Mouse (Mus musculus) stomach, postnatal 0 days (tissue): ENCODE measurements at regions not wholly inside any gene's neighbourhood (a gene's known extent, or its start where the extent isn't known, plus 50 kb on each side); places are given as distances from the start of the nearest gene placed in this dataset.

Source experiments
- ATAC-seq: fragments of 200-750 bp; cut with Nextera tagmentation; 2 replicates; pipeline ENCODE4 v1.8.0; 2017; ENCODE audit not compliant: low FRiP score, low TSS enrichment
- DNase-seq: peaks from one replicate; pipeline ENCODE4 v3.0.0-alpha.2; 2016; ENCODE audit warnings: low spot score
- H3K27ac ChIP-seq: fragments of 300-500 bp; sonication (generic); replicated peaks from 2 replicates; pipeline ENCODE4 v1.5.1; 2014; ENCODE audit warnings: mild to moderate bottlenecking, control low read depth
- H3K27me3 ChIP-seq: fragments of 300-500 bp; sonication (generic); 2 replicates; pipeline ENCODE4 v1.6.1; 2014; ENCODE audit warnings: low read length; ENCODE audit not compliant: control insufficient read depth, insufficient read depth
- H3K36me3 ChIP-seq: fragments of 300-500 bp; sonication (generic); 2 replicates; pipeline ENCODE4 v1.6.1; 2014; ENCODE audit warnings: low read length, mixed read lengths; ENCODE audit not compliant: control insufficient read depth, insufficient read depth
- H3K4me1 ChIP-seq: fragments of 300-500 bp; sonication (generic); replicated peaks from 2 replicates; pipeline ENCODE4 v1.6.1; 2014; ENCODE audit warnings: antibody characterized with exemption; ENCODE audit not compliant: control insufficient read depth, insufficient read depth
- H3K4me2 ChIP-seq: fragments of 300-500 bp; sonication (generic); replicated peaks from 2 replicates; pipeline ENCODE4 v1.6.1; 2014; ENCODE audit warnings: low read depth, mild to moderate bottlenecking, control low read depth, moderate library complexity
- H3K4me3 ChIP-seq: fragments of 300-500 bp; sonication (generic); 2 replicates; pipeline ENCODE4 v1.5.1; 2014; ENCODE audit warnings: low read depth, low read length, control low read depth
- H3K9ac ChIP-seq: fragments of 300-500 bp; sonication (generic); 2 replicates; pipeline ENCODE4 v1.6.1; 2014; ENCODE audit warnings: mild to moderate bottlenecking, low read length, control low read depth, mixed read lengths
- H3K9me3 ChIP-seq: fragments of 300-500 bp; sonication (generic); 2 replicates; pipeline ENCODE4 v1.6.1; 2016; ENCODE audit warnings: low read length; ENCODE audit not compliant: control insufficient read depth
- CTCF ChIP-seq: IDR thresholded peaks from 2 replicates; pipeline ENCODE4 v1.5.1; 2016; ENCODE audit warnings: antibody characterized with exemption, low read depth, mild to moderate bottlenecking, moderate library complexity
- EP300 ChIP-seq: optimal IDR thresholded peaks from 2 replicates; pipeline ENCODE3; 2016; ENCODE audit warnings: antibody characterized with exemption
- WGBS: fragments of 180-500 bp; shearing (Covaris S2); extraction: QIAGEN DNeasy Blood & Tissue Kit; methylation state at CpG from one replicate; pipeline ENCODE4 v1.1.7; 2014; 5-methylcytosine and 5-hydroxymethylcytosine counted together

- DNase-seq (no peak), ATAC-seq (no peak)
- H3K4me1 ChIP-seq: no peaks in the 10 kb centered on the region
- H3K4me2 ChIP-seq: no peak overlapping the region
- H3K36me3 ChIP-seq: no peaks in the 10 kb centered on the region
- 84% methylated on average over 7 of the region's 7 CpGs for WGBS
- H3K27ac ChIP-seq: no peak overlapping the region
- H3K9ac ChIP-seq: no peak overlapping the region
- H3K4me3 ChIP-seq: no peak overlapping the region
- no peaks in the 10 kb centered on the region for H3K27me3 ChIP-seq
- TF ChIP-seq EP300: no peak
- no peaks in the 10 kb centered on the region for H3K9me3 ChIP-seq
Observed at GRCm38 (mm10) chr8:80364059-80364458, 129.5 kb upstream of the Gypa start.

GRCm38 (mm10) chr8:80343299-80343698, 150.3 kb upstream of the Gypa start:
- H3K27me3 ChIP-seq: no peaks in the 10 kb centered on the region
- no peak overlapping the region for H3K9ac ChIP-seq
- H3K36me3 ChIP-seq: no peaks in the 10 kb centered on the region
- TF ChIP-seq CTCF (no peak), EP300 (no peak)
- ATAC-seq (no peak), DNase-seq (no peak)
- 74% methylated on average over 4 of the region's 4 CpGs for WGBS
- no peak overlapping the region for H3K4me2 ChIP-seq
- H3K4me1 ChIP-seq: no peaks in the 10 kb centered on the region
- no peak overlapping the region for H3K4me3 ChIP-seq
- H3K27ac ChIP-seq: no peak overlapping the region
- no peaks in the 10 kb centered on the region for H3K9me3 ChIP-seq

GRCm38 (mm10) chr8:80337872-80338271, 155.7 kb upstream of the Gypa start:
- Histone ChIP-seq H3K4me3 (no peak overlapping the region), H3K27ac (no peak overlapping the region), H3K27me3 (no peaks in the 10 kb centered on the region), H3K4me2 (no peak overlapping the region), H3K9ac (no peak overlapping the region), H3K36me3 (no peaks in the 10 kb centered on the region), H3K4me1 (no peaks in the 10 kb centered on the region), H3K9me3 (no peaks in the 10 kb centered on the region)
- 85% methylated on average over 2 of the region's 2 CpGs for WGBS
- ATAC-seq (no peak), DNase-seq (no peak)
- TF ChIP-seq CTCF (no peak), EP300 (no peak)

GRCm38 (mm10) chr8:80328676-80329075, 164.9 kb upstream of the Gypa start:
- no peak for DNase-seq
- Histone ChIP-seq H3K9me3 (no peaks in the 10 kb centered on the region), H3K4me3 (no peak overlapping the region), H3K27me3 (no peaks in the 10 kb centered on the region), H3K27ac (no peak overlapping the region), H3K36me3 (no peaks in the 10 kb centered on the region), H3K4me1 (no peaks in the 10 kb centered on the region), H3K4me2 (no peak overlapping the region), H3K9ac (no peak overlapping the region)
- no peak for ATAC-seq
- 74% methylated on average over 2 of the region's 2 CpGs for WGBS
- TF ChIP-seq CTCF (no peak), EP300 (no peak)

- ATAC-seq (no peak), DNase-seq (no peak)
- H3K4me1 ChIP-seq: no peaks in the 10 kb centered on the region
- 85% methylated on average over 3 of the region's 3 CpGs for WGBS
- H3K9ac ChIP-seq: no peak overlapping the region
- H3K9me3 ChIP-seq: no peaks in the 10 kb centered on the region
- H3K4me2 ChIP-seq: no peak overlapping the region
- H3K27me3 ChIP-seq: no peaks in the 10 kb centered on the region
- H3K27ac ChIP-seq: no peak overlapping the region
- no peak overlapping the region for H3K4me3 ChIP-seq
- no peaks in the 10 kb centered on the region for H3K36me3 ChIP-seq
- TF ChIP-seq CTCF: no peak
- TF ChIP-seq EP300: no peak
Observed at GRCm38 (mm10) chr8:80325859-80326258, 167.7 kb upstream of the Gypa start.

DNA sequence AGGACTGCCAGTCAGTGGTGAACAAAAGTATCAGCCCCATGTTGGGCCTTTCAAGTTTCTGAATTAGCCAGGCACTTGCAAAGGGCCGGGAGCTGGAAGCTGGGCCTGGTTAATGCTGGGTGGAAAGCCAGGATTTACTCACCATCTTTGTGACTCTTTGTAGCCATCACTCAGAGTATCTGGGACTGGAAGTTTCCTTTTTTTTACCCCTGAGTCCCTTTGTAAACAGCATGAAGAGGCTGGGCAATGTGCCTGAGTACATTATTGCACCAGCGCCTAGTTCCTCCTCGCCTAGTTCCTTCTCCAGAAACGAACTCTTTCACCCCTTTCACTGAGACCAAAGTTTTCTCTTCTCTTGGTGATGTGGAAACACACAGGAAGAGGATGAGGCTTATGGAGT, 168.4 kb upstream of the Gypa start:
- no peak for TF ChIP-seq EP300
- TF ChIP-seq CTCF: no peak
- Histone ChIP-seq H3K4me2 (no peak overlapping the region), H3K27me3 (no peaks in the 10 kb centered on the region), H3K4me1 (no peaks in the 10 kb centered on the region), H3K9ac (no peak overlapping the region), H3K4me3 (no peak overlapping the region), H3K36me3 (no peaks in the 10 kb centered on the region), H3K27ac (no peak overlapping the region), H3K9me3 (no peaks in the 10 kb centered on the region)
- ATAC-seq (no peak), DNase-seq (no peak)
- 43% methylated on average over 4 of the region's 4 CpGs for WGBS
